Mouse (Mus musculus) kidney, postnatal 36 days (tissue): ENCODE measurements around the gene Megf8.
A peak's percentile ranks its signal among the peaks of the same experiment; 100 is the strongest.

Experiments used
- DNase-seq, 2 experiments: peaks; one replicate each; pipeline ENCODE4 v3.0.0; 2021 to 2022; ENCODE audit warnings: mixed read lengths in 2 of 2

Megf8 gene

GRCm38 (mm10) chr7:25339329-25339728 lies 22.4 kb downstream of the Megf8 start:
- DNase-seq, result no peak

- no peak for DNase-seq
These were observed 24.2 kb downstream of the Megf8 start for GRCm38 (mm10) chr7:25341000-25341784.

- peak; percentile 51 to 81 for DNase-seq
These were observed 31.9 kb downstream of the Megf8 start for GRCm38 (mm10) chr7:25348861-25349260.

DNA sequence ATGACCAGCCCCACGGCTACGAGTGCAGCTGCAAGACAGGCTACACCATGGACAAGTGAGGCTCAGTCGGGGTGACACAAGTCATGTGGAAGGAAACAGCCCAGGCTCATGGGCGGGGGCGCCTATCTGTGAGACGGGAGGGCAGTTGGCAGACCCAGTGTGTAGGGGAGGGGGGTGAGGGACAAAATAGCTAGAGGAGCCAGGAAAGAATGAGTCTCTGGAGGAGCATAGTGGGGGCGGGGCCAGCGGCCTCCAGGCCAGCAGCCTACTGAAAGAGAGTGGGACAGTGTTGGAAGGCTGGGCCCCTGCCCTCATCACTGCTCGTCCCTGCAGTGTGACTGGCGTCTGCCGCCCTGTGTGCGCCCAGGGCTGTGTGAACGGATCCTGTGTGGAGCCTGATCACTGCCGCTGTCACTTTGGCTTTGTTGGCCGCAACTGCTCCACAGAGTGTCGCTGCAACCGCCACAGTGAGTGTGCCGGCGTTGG lies 41.8 kb downstream of the Megf8 start:
- DNase-seq, result no peak

GRCm38 (mm10) chr7:25363151-25363550 lies 46.2 kb downstream of the Megf8 start:
- peak in 1 of 2 experiments; percentile 46 for DNase-seq

DNA sequence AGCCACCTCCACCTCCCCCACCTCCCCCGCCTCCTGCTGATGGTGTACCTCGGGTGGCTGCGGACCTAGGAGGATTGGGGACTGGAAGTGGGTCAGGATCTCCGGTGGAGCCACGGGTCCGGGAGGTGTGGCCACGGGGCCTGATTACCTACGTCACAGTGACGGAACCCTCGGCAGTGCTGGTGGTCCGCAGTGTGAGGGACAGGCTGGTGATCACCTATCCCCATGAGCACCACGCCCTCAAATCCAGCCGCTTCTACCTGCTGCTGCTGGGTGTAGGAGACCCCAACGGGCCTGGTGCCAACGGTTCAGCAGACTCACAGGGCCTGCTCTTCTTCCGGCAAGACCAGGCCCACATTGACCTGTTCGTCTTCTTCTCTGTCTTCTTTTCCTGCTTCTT lies 46.7 kb downstream of the Megf8 start:
- no peak for DNase-seq

DNA sequence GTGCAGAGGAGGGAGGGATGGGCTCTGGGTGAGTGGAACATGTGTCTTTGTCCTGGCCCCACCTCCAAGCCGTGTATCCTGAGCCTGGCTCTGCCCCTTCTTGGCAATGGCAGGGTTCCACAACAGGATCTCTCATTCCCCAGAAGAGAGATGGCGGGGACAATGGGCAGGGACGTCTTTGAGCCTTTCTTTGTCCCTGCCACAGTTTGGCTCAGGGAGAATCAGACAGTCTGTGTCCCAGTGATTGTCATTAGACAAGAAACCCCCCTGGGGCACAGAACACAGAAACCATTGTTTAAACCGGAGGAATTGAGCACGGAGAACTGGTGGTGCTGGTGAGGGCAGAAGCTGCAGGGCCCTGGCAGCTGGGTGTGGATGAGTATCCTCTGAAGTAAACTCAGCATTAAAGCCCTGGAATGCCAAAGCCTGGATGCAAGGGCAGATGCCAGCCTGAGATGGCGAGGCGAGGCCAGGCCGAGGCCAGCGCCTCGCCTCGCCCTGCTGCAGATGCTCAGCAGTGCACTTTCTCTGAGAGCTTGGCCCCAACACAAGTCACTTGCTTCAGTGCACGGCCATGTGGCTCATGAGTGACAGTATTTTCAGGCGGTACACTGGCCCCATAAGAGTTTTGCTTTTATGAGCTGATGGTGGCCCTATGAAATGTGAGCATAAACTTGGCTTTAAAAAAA lies 49.1 kb downstream of the Megf8 start:
- no peak for DNase-seq

DNA sequence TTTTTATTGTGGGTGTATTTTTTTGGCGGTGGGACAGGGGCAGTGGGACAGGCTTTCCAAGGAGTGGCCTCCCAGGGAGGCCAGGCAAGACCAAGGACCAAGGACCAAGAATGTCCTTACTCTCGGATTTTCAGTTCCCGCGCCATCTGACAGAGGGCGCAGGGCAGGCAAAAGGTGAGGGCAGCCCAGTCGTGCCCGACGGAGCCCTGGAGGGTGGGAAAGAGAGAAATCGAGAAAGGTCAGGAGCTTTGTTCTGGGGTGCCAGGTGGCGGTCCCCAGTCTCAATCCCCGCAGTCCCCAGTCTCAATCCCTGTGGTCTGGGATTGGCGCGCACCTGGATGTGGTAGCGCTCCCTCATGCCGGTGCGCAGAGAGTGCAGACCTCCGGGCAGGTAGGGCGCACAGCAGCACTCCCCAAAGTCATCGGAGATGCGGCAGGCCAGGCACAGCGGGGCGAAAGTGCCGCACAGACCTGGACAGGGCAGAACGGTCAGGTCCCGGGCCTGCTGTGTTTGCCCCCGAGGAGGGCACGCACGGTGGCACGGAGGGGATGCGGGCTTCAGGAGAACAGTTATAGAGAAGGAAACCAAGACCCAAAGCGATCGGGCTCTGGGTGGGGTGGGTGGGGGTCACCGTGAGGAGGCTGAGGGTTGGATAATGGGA lies 50.8 kb downstream of the Megf8 start:
- DNase-seq, result peak; percentile 46 to 81

- DNase-seq, result no peak
These were observed 51.4 kb downstream of the Megf8 start for GRCm38 (mm10) chr7:25368333-25368732.

DNA sequence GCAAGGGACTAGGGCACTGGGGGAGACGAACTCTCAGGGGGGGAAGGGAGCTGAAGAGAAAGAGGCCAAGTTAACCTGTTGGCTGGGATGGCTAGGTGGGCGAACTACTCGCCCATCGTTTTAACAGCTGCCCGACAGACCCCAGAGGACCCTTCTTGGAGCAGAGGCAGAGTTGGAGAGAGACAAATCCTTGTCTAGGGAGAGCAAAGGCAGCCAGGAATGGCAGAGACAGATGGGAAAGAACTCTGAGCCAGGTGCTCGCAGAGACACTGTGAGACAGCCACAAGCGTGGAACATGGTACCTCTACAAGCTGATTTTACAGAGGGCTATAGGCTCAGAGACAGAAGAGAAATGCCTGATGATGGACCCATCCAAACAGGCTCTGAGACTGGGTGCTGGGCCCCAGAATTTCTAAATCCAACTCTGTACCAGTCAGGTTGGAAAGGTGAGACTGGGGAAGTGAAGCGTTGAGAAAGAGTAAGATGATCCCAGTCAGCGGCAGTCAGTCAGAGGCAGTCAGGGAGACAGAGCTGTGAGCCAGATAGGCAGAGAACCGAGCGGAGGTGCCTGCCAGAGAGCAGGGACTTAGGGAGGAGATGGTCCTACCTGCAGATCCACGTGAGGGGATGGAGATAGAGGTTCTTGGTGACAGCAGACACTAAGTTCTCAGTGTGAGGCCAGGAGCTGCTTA lies 52.2 kb downstream of the Megf8 start, which contains the start of gene Cnfn:
Gene Cnfn (minus strand): TSS at position 667 of the 692 bp plus-strand sequence.
- no peak for DNase-seq

GRCm38 (mm10) chr7:25372441-25372840 lies 55.5 kb downstream of the Megf8 start:
- no peak for DNase-seq

DNA sequence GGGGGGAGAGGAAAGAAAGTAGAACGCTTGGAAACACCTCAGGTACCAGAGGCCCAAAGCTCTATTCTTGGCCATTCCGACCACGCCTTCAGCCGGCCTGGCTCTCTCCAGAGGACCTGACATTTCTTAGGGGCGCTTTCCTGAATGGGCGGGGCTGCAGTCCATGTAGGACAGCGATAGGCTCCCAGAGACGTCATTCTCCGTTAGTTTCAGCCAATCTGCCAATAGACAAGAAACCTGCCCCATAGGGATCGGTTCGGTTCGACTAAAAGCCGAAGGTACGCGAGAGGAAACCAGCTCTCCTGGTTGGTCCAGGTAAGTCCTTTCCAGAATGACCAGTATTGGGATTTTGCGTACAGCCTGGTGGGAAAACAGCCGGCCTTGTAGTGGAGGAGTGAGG lies 59.6 kb downstream of the Megf8 start:
- DNase-seq, result peak; percentile 91 to 92

DNA sequence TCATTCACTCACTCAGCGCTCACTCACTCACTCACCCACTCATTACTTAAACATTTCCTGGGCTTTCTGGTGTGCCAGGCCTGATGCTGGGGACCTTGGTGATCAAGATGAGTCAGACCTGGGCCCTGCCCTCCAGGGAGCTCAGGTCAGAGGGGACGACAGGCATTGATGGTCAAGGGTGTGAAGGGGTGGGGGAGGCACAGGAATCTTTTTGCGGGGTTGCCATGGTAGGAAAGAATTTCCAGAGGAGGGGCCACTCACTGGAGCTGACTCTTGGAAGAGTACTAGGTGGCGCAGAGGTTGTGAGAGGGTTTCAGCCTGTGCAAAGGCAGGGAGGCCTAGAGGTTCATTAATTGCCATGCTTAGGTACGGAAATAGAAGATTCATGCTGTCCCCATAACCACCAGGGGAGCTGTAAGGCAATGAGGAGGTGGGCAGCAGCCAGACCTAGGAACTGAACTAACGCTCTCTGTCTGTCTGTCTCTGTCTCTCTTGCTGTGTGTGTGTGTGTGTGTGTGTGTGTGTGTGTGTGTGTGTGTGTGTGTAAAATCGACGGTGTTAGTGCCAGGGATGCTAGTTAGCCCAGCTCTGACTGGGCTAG lies 60.2 kb downstream of the Megf8 start:
- DNase-seq, result no peak

DNA sequence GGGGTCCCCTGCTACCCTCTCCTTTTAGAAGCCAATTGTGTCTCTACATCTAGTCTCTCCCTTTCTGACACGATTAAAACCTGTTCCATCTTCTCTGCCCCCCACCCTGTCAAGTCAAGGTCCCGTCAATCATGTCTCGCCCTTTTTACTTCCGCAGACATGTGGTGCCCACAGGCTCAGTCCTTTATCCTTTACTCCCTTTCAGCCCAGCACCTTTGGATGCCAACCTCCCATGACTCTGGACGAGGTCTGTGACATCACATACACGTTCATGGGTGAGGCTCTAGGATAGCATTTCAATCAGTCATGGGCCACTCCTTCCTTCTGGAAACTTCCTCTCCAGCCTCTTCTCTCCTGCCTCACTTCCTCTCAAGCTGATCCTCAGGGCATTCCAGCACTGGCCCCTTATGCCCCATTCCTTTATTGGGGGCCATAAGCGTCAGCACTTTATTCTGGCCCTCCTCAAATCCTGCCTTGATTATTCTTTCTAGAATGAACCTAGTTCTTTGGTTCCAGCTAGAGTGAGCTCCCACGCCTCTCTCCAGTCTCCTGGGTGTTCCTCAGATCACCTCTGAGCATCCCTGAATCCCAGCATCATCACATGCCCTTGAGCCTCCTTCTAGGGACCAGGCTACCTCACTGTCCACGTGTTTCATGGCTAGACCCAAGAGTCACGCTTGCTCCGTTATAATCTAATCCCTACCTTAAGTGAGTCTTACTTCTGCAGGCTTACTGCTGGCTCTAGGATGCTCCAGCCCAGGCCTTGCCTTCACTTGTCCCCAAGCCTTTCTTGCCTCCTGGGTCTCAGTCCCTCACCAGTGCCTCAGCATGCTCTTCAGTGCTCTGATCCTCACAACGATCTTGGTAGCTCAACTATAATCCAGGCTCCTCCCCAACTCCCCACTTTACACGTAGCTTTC lies 61.5 kb downstream of the Megf8 start:
- DNase-seq, result no peak

- DNase-seq, result peak; percentile 52 to 70
These were observed 62.8 kb downstream of the Megf8 start for GRCm38 (mm10) chr7:25379551-25380351.

DNA sequence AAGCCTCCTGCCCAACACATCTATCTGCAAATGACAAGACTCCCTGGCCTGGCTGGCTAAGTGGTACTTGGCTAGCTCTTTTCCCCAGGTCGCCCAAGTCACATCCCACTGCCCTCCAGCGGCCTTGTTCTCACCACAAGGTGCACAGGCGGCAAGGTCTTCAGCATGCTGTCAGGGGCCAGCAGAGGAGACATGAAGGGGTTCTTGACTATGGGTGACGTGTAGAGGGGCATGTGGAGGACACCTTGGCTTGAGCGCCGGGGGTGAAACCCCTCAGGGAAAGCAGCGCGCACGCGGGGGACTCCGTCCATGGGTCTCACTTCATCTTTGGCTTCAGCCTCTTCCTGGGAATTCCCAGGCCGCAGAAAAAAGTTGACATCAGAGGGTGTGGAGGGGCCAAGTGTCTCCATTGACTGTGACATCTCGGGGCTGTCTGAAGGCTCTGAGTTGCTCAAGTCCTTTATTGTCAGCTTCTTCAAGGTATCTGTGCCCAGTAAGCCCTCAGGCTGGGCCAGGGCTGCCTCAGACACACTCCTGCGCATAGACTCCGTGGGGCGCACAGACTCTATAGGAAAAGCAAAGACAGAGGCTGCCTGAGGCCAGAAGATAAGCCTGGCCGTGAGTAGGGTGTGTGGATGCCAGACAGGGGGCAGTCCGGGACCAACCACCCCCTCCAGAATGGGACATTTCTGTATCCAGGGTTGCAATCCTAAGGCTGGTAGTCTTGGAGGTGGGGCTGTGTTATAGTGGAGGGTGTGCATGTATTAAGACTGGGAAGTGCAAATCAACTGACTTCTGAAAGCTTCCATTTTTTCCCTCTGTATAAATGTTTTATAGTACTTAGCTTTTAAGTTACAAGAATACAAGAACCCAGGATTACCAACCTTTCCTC lies 63.7 kb downstream of the Megf8 start:
- DNase-seq, result no peak

GRCm38 (mm10) chr7:25381284-25381680 lies 64.3 kb downstream of the Megf8 start:
- no peak for DNase-seq

GRCm38 (mm10) chr7:25382541-25382940 lies 65.6 kb downstream of the Megf8 start:
- DNase-seq, result no peak

- no peak for DNase-seq
These were observed 66.4 kb downstream of the Megf8 start for GRCm38 (mm10) chr7:25383385-25383784.
